Mouse (Mus musculus) T-cell, adult 66 days (primary cell): Measurements from ENCODE around the gene Prkd2. TPM values are rescaled to one million over a fixed set of nuclear protein-coding genes. Genes with fewer than 3 reads are reported as not detected.

Experiments
- total RNA-seq, 2 experiments: library from RNA; stranded (reverse); gene quantifications; 3 replicates in 1 of 2; 4 replicates in 1 of 2; pipeline ENCODE4 v1.2.4; 2023

Prkd2 gene
- 100 to 1,000 TPM; 225 to 233 TPM for total RNA-seq

GRCm38 (mm10) chr7:16842645-16843063 is at the start of gene Prkd2:
Gene Prkd2 (plus strand): TSS chr7:16842902.

GRCm38 (mm10) chr7:16815351-16815941 is 27.3 kb upstream of the Prkd2 start, which contains the start of gene Strn4:
Gene Strn4 (plus strand): TSS chr7:16815889.

GRCm38 (mm10) chr7:16816475-16817122 is 26.1 kb upstream of the Prkd2 start, which contains the start of gene Fkrp:
Gene Fkrp (minus strand): TSS chr7:16816732.

GRCm38 (mm10) chr7:16875310-16875325 is 32.4 kb downstream of the Prkd2 start, which contains the start of gene Dact3:
Gene Dact3 (plus strand): TSS chr7:16875317.

GRCm38 (mm10) chr7:16891641-16892351 is 49.1 kb downstream of the Prkd2 start, which contains the start of gene Gng8:
Gene Gng8 (plus strand): TSS chr7:16891786.

GRCm38 (mm10) chr7:16906281-16906680 is 63.6 kb downstream of the Prkd2 start, which contains the start of gene Ptgir:
Gene Ptgir (plus strand): TSS chr7:16906490.

Other genes starting within 250 kb of the Prkd2 start
- gene Arhgap35, start 227.9 kb upstream of the Prkd2 start, total RNA-seq = 10 to 100 TPM; 20.5 to 22.0 TPM
- not detected for gene Ceacam15, start 167.2 kb upstream of the Prkd2 start, total RNA-seq
- not detected for gene Ceacam9, start 121.0 kb upstream of the Prkd2 start, total RNA-seq
- gene Ap2s1, start 104.5 kb upstream of the Prkd2 start, total RNA-seq = 10 to 100 TPM; 85.3 to 95.2 TPM
- 100 to 1,000 TPM; 137 to 141 TPM for gene Slc1a5, start 61.6 kb upstream of the Prkd2 start, total RNA-seq
- gene Strn4, start 27.0 kb upstream of the Prkd2 start, total RNA-seq = 100 to 1,000 TPM; 136 to 150 TPM
- gene Fkrp, start 26.2 kb upstream of the Prkd2 start, total RNA-seq = 10 to 100 TPM; 23.8 to 28.4 TPM
- under 1 TPM; 0.29 to 0.56 TPM for gene Dact3, start 32.4 kb downstream of the Prkd2 start, total RNA-seq
- not detected for gene Gng8, start 48.9 kb downstream of the Prkd2 start, total RNA-seq
- gene Ptgir, start 63.6 kb downstream of the Prkd2 start, total RNA-seq = 1 to 10 TPM; 1.5 to 1.9 TPM
- 100 to 1,000 TPM; 118 to 124 TPM for gene Calm3, start 81.2 kb downstream of the Prkd2 start, total RNA-seq
- gene Pnmal2, start 101.8 kb downstream of the Prkd2 start, total RNA-seq = not detected
- not detected for gene Pnmal1, start 116.8 kb downstream of the Prkd2 start, total RNA-seq
- 1 to 10 TPM; 2.7 to 3.4 TPM for gene Gm42372, start 140.2 kb downstream of the Prkd2 start, total RNA-seq
- under 1 TPM in 1 of 2 experiments, not detected in 1; 0.29 TPM for gene Ccdc8, start 149.8 kb downstream of the Prkd2 start, total RNA-seq
- gene Ppp5c, start 185.0 kb downstream of the Prkd2 start, total RNA-seq = 100 to 1,000 TPM in 1 of 2 experiments, 10 to 100 TPM in 1; 92.5 to 103 TPM
- 1 to 10 TPM; 1.3 to 3.4 TPM for gene Hif3a, start 219.5 kb downstream of the Prkd2 start, total RNA-seq
- gene Psg16, start 231.1 kb downstream of the Prkd2 start, total RNA-seq = under 1 TPM in 1 of 2 experiments, not detected in 1; 0.12 TPM